Mouse (Mus musculus) C2C12 (cell line): Measurements from ENCODE around the gene Gpr61.

Source experiments
- CEBPB ChIP-seq: IDR thresholded peaks from one replicate; pipeline ENCODE4 v1.6.1; 2011; ENCODE audit warnings: low read depth, mild to moderate bottlenecking, control low read depth, moderate library complexity
- CTCF ChIP-seq: IDR thresholded peaks from one replicate; pipeline ENCODE4 v1.5.1; 2011; ENCODE audit not compliant: control insufficient read depth, insufficient read depth, insufficient read length
- FOSL1 ChIP-seq: IDR thresholded peaks from one replicate; pipeline ENCODE4 v1.8.0; 2011; ENCODE audit warnings: mild to moderate bottlenecking, low read length; ENCODE audit not compliant: poor library complexity, insufficient read depth, severe bottlenecking
- MAX ChIP-seq: IDR thresholded peaks from one replicate; pipeline ENCODE4 v1.6.1; 2011; ENCODE audit warnings: mild to moderate bottlenecking, control low read depth
- MYOD1 ChIP-seq: IDR thresholded peaks from one replicate; pipeline ENCODE4 v1.6.1; 2011; ENCODE audit warnings: low read depth; ENCODE audit not compliant: control insufficient read depth, insufficient read length
- MYOG ChIP-seq: IDR thresholded peaks from one replicate; pipeline ENCODE4 v1.6.1; 2011; ENCODE audit not compliant: control insufficient read depth, insufficient read length; ENCODE audit errors: extremely low read depth
- USF1 ChIP-seq: IDR thresholded peaks from one replicate; pipeline ENCODE4 v1.6.1; 2011; ENCODE audit warnings: low read depth, mild to moderate bottlenecking, control low read depth, moderate library complexity

DNA sequence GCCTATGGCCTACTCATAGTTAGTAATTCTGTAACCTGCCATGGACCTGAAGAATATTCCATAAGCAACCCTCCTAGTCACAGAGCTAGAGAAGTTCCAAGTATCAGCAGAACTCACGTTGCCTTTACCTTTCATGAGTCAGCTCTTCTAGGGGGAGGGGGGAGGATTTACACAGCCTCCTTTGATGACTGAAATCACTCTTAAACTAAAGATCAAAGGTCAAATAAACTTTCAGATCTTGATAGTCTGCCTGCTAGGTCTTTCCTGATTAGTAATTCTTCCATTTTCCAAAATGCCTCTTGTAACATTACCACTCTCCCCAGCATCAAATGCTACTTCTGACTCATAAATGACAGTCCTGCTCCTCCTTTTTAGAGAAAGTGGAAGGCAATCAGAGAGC lies 30.6 kb downstream of the Gpr61 start:
- no peak for TF ChIP-seq CTCF
- no peak for TF ChIP-seq USF1
- TF ChIP-seq MYOG, result no peak
- TF ChIP-seq MAX, result no peak
- TF ChIP-seq CEBPB, result no peak
- no peak for TF ChIP-seq MYOD1
- no peak for TF ChIP-seq FOSL1
